Mouse (Mus musculus) thymus, postnatal 25 days (tissue): Measurements from ENCODE around the gene Atf5.

Experiments used
- DNase-seq: peaks from one replicate; pipeline ENCODE4 v3.0.0; 2022

Atf5 gene

GRCm38 (mm10) chr7:44819391-44819790 is 2.9 kb upstream of the Atf5 start:
- peak; percentile 0 for DNase-seq

GRCm38 (mm10) chr7:44818751-44819235 is 2.3 kb upstream of the Atf5 start:
- DNase-seq: peak; percentile 4

GRCm38 (mm10) chr7:44818164-44818563 is 1.7 kb upstream of the Atf5 start:
- no peak for DNase-seq

- DNase-seq: no peak
Observed at GRCm38 (mm10) chr7:44817441-44817840, 983 bp upstream of the Atf5 start.

GRCm38 (mm10) chr7:44815721-44816469 is 563 bp downstream of the Atf5 start, which contains the start of the genes Nup62 and Il4i1:
Gene Nup62 (plus strand): TSS chr7:44816088.
Gene Il4i1 (plus strand): TSS chr7:44816387.
- DNase-seq: peak; percentile 100

GRCm38 (mm10) chr7:44814952-44815553 is 1.4 kb downstream of the Atf5 start:
- no peak for DNase-seq

- DNase-seq: no peak
Observed at GRCm38 (mm10) chr7:44814423-44814822, 2.0 kb downstream of the Atf5 start.

- DNase-seq: no peak
Observed at GRCm38 (mm10) chr7:44813985-44814384, 2.5 kb downstream of the Atf5 start.

- DNase-seq: no peak
Observed at GRCm38 (mm10) chr7:44812651-44813325, 3.7 kb downstream of the Atf5 start.

GRCm38 (mm10) chr7:44810819-44811557 is 5.5 kb downstream of the Atf5 start:
- DNase-seq: no peak

GRCm38 (mm10) chr7:44810365-44810764 is 6.1 kb downstream of the Atf5 start:
- no peak for DNase-seq

GRCm38 (mm10) chr7:44809466-44809865 is 7.0 kb downstream of the Atf5 start:
- DNase-seq: no peak

- no peak for DNase-seq
Observed at GRCm38 (mm10) chr7:44808927-44809326, 7.5 kb downstream of the Atf5 start.

GRCm38 (mm10) chr7:44792781-44793180 is 23.7 kb downstream of the Atf5 start:
- DNase-seq: no peak

- no peak for DNase-seq
Observed at GRCm38 (mm10) chr7:44790066-44790465, 26.4 kb downstream of the Atf5 start.

- no peak for DNase-seq
Observed at GRCm38 (mm10) chr7:44789531-44789930, 26.9 kb downstream of the Atf5 start.

GRCm38 (mm10) chr7:44780101-44780500 is 36.4 kb downstream of the Atf5 start:
- no peak for DNase-seq

- DNase-seq: no peak
Observed at GRCm38 (mm10) chr7:44776849-44777498, 39.5 kb downstream of the Atf5 start.

GRCm38 (mm10) chr7:44772591-44773204 is 43.8 kb downstream of the Atf5 start:
- DNase-seq: peak; percentile 31

GRCm38 (mm10) chr7:44770046-44770578 is 46.3 kb downstream of the Atf5 start:
- DNase-seq: peak; percentile 35

GRCm38 (mm10) chr7:44768129-44768528 is 48.3 kb downstream of the Atf5 start:
- no peak for DNase-seq
